Mouse (Mus musculus): ENCODE measurements at regions not wholly inside any gene's neighbourhood (a gene's known extent, or its start where the extent isn't known, plus 50 kb on each side); places are given as distances from the start of the nearest gene placed in this dataset.

GRCm38 (mm10) chr4:87380716-87381115, 150.4 kb upstream of the Slc24a2 start:
- no peak for TF ChIP-seq CTCF (IDR thresholded peaks at IDR 0.05; ENCODE audit: extremely low read depth, insufficient read depth, insufficient read length, insufficient replicate concordance)
- TF ChIP-seq POLR2A (IDR thresholded peaks at IDR 0.05; ENCODE audit: low read depth, low read length): no peak

Data from spleen, adult 2 months (tissue).